Mouse (Mus musculus) heart, postnatal 0 days (tissue): ENCODE data around the gene Specc1.

Experiments
- CTCF ChIP-seq: IDR thresholded peaks from 2 replicates; pipeline ENCODE4 v1.5.1; 2016; ENCODE audit warnings: antibody characterized with exemption, control low read depth, low read depth
- EP300 ChIP-seq: IDR thresholded peaks from 2 replicates; pipeline ENCODE4 v1.6.1; 2016; ENCODE audit warnings: antibody characterized with exemption, low read depth

DNA sequence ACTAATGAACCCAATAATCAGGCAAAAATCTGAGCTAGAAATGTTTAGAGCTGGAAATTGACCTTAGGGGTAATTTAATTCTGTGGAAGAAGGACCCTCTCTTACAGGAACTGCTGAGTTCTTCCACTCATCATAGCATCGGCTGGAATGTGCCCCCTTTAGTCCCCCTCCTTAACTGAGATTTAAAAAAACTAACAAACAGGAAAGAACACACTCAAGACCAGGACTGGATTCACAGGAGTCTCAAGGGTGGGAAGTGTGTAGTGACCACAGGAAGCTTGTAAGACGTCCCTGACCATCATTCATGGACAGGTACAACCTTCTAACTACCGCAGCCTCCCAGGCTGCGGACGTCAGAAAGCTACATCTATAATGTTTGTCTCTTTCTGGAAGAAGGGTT lies 314.3 kb downstream of the Specc1 start:
- TF ChIP-seq CTCF, result no peak
- TF ChIP-seq EP300, result no peak
